Mouse (Mus musculus) kidney, postnatal 14 days (tissue): ENCODE data around the gene 1110002E22Rik.

Source experiments
- DNase-seq: peaks from one replicate; pipeline ENCODE4 v3.0.0; 2022; ENCODE audit warnings: mixed read lengths

1110002E22Rik gene

DNA sequence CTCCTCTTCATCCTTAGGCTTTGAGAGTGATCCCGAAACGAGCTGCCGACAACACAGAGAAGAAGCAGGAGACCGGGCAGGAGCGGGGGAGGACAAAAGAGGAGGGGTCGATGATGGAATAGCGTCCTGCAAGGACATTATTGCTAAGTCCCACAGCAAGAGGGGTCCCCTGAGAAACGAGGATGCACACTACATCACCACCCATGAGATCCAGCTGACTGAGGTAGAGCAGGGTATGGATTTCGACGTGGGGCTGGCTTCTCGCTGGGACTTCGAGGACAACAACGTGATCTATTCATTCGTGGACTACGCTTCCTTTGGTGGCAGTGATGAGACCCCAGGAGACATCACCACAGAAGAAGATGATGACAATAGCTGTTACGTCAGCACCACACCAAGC, 1.1 kb downstream of the 1110002E22Rik start:
- no peak for DNase-seq

DNA sequence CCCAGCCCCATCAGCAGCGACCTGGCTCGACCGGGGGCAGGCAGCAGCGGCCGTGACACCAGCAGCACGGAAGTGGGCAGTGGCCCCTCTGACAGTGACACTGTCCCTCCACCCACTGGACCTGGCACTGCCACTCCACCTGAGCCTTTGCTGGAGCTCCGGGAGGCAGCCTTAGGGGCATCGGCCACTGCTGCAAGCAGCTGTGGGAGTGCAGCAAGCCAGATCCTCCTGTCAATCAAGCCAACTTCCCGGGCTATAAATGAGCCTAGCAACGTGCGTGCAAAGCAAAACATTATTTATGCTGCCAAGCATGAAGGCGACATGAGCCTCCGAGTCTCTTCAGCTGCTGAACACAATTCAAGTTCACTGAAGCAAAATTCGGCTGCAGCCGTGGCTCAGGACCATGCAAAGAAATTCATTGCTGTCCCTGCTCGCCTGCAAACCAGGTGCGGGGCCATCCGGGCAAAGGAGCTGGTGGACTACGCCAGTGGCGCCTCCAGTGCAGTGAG, 1.6 kb downstream of the 1110002E22Rik start:
- peak; percentile 25 for DNase-seq

GRCm38 (mm10) chr3:138067288-138067687, 2.4 kb downstream of the 1110002E22Rik start, which contains the start of gene Gm5105:
TSS of gene Gm5105 (minus strand) at chr3:138067388.
- DNase-seq: no peak

DNA sequence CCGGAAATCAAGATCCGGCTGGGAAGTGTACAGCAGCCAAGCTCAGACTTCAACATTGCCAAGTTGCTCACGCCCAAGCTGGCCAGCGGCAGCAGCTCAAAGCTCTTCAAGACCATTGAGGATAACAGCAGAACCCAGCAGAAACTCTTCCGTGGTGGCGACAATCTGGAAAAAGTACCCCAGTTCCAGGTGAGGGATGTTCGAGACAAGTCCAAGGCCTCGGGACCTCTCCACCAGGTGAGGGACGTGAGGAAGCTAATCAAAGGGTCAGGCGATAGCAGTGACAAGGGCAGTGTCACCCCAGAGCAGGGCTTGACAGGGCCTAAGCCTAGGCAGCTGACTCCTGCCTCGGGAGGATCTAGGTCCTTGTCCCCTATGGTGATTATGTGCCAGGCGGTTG, 3.3 kb downstream of the 1110002E22Rik start:
- no peak for DNase-seq

DNA sequence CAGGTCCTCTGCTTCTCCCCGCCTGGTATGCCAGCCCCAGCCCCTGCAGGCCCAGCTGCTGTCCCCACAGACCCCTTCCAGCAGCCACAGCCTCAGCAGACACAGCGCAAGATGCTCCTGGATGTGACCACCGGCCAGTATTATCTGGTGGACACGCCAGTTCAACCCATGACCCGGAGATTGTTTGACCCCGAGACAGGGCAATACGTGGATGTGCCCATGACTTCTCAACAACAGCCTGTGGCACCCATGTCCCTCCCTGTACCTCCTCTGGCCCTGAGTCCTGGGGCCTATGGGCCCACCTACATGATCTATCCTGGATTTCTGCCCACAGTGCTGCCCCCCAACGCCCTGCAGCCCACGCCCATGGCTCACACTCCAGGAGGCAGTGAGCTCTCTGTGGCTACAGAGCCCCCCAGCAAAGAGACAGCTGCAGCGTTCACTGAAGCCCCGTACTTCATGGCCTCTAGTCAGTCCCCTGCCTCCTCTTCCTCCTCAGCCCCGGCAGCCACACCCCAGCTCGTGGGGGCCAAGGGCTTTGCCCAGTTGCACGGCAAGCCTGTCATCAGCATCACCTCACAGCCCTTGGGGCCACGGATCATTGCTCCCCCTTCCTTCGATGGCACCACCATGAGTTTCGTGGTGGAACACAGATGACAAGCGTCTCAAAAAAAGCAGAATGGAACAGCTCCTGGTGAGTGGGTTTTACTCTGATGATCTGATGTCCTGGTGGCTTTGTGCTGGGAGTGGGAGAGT, 5.1 kb downstream of the 1110002E22Rik start:
- DNase-seq: no peak

DNA sequence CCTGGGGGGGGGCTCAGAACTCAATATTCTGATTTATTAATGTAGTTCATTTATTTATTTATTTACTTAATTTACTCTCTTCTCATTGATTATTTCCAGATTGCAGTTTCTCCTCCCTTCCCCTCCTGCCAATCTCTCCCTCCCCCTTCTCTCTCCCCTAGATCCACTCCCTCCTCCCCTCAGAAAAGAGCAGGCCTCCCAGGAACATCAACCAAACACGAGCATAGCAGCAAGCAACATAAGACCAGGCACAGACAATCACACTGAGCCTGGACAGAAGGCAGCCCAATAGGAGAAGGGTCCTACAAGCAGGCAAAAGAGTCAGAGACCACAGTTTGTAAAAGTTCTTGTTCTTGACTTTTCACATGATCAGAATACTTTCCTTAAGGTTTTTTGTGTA, 6.2 kb downstream of the 1110002E22Rik start:
- no peak for DNase-seq

DNA sequence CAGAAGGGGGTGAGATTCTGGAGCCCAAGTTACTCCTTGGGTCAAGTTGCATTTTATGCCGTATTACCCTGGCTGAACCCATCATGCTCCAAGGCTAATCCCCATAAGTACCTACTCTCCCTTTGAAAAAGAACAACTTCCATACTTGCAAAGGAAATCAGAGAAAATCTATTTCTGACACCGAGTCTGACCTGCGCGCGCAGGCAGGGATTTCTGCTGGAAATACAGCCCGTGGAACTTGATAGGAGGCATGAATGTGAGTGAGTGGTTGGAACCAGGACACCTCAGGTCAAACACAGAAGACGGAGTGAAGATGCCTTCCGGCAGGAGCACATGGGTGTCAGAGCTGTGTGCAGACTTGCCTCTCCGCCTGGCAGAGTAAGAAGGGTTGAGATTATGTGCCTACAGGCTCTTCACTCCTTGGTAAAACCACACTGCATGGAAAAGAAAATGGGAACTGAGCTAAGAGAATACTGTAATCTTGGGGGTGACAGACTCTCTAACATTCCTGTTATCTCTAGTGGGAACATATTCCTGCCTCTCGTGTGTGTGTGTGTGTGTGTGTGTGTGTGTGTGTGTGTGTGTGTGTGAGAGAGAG, 6.7 kb downstream of the 1110002E22Rik start:
- no peak for DNase-seq

DNA sequence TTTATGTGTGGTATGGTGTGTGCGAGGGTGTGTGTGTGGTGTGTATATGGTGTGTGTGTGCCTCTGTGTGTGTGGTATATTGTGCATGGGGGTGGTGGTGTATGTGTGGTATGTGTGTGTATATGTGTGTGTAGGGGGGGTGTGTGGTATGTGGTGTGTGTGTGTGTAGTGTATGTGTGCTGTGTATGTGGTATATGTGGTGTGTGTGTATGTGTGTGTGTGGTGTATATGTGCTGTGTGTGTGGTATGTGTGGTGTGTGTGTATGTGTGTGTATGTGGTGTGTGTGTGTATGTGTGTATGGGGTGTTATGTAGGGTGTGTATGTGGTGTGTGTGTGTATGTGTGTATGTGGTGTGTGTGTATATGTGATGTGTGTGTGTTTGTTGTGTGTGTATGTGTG, 9.4 kb downstream of the 1110002E22Rik start:
- DNase-seq: no peak

- no peak for DNase-seq
Observed at GRCm38 (mm10) chr3:138075209-138075608, 10.4 kb downstream of the 1110002E22Rik start.

DNA sequence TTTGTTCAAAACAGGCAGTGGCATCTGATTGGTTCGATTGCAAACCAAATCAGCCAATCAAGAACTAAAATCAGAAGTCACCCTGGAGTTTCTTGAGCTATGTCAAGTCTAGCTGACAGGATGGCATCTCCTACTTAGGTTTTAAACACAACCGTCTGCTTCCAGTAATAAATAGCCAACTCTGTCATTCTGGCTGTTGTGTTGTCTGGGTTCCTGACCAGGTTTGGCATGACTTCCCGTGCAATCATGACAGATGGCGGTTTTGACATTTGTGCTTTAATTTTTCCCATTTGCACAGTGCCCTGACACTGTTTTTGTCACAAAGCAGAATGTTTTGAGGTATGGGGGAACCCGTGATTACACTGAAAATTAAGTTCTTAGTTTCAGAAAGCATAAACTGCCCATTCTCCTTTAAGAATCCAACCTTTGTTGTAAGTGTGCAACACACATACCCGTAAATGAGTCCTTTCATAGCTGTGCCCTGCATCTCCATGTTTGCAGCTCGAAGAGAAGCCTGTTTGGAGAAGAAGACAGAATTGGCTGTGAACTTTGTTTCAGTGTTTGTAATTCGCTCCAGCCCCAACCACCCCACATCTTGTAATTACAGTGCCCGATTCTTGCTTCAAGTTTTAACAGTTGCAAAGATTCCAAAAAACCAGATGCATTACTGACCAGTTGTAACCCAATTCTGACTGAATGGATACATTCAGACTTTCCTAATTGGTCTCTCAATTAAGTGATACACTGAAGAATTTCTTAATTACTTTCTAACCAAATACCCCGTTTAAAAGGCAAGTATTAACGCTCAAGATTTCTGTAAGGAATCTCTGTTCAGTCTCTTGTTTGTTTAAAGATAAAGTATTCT, 12.9 kb downstream of the 1110002E22Rik start:
- no peak for DNase-seq

- DNase-seq: no peak
Observed at GRCm38 (mm10) chr3:138078701-138079100, 13.8 kb downstream of the 1110002E22Rik start.

DNA sequence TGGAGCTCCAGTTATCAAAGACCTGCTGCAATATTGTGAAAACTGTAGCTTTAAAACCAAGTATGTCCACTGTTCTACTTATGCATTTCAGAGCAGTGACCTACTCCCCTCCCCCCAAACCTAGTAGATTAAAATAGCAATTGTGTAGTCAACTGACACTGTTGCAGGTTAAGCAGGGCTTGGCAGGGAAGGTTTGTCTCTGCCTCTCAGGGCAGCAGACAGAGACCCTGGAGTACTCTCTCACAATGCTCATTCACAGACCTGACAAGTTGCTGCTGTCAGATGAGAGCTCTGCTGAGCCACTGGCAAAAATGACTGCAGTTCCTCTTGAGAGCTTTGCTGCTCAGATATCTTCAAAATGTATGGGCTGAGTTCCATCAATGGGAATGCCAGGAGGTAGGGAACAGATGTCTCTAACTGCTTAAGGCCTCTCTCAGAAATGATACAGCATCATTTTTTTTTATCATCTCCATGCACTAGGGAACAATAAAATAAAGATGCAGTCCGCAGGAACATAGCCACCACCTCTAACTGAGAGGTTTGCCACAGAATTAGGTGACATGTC, 18.3 kb downstream of the 1110002E22Rik start:
- DNase-seq: no peak

DNA sequence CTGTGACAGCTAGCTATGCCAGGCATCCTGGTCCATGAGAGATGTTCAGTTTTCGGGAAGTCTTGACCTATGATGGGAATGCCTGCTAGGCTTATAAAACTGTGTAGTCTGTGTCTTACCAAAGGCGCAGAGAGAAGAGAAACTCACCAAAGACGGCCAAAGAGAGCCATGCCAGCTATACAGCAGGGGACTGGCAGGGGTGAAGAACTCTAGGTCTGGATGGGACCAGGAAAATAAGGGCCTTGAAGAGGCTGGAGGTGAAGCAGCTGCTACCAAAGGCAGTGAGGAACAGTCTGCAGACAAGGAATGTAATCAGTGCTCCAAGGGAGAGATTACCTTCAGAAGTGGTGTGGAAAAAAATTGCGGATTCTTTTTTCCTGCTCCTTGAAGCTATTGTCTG, 19.0 kb downstream of the 1110002E22Rik start:
- no peak for DNase-seq

DNA sequence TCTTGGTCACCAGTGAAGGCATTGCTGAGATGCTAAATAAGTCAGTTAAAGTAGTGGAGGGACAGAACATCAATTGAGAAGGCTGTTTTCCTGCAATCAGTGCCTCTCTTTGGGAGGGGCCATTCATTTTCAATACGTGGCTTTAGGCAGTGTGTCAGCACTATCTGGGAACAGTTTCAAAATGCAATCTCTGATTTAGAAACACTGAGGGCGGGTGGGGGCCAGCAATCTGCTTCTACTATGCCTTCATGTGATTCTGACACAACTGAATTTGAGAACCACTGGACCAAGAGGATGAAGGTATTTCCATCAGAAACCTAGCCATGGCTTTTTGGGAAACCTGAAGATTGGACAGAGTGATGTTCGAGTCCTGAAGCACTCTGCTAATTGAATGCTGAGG, 30.4 kb downstream of the 1110002E22Rik start:
- no peak for DNase-seq

GRCm38 (mm10) chr3:138095718-138096117, 30.9 kb downstream of the 1110002E22Rik start:
- DNase-seq: peak; percentile 40

- no peak for DNase-seq
Observed at GRCm38 (mm10) chr3:138096263-138097028, 31.6 kb downstream of the 1110002E22Rik start.

DNA sequence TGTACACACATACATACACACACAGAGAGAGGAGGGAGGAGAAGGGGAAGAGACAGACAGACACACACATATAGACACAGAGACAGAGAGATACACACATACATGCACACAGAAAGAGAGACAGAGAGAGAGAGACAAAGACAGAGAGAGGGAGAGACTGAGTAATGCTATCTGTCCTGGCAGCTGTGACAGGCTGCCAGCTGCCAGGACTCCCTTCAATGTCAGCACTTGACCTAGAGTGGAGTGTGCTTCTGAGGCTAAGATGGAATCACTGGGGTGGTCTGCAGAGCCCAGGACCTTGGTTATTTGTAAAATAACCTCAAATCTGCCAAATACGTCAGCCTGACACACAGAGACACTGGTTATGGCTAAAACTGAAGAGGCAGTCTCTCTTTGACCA, 32.9 kb downstream of the 1110002E22Rik start:
- no peak for DNase-seq

DNA sequence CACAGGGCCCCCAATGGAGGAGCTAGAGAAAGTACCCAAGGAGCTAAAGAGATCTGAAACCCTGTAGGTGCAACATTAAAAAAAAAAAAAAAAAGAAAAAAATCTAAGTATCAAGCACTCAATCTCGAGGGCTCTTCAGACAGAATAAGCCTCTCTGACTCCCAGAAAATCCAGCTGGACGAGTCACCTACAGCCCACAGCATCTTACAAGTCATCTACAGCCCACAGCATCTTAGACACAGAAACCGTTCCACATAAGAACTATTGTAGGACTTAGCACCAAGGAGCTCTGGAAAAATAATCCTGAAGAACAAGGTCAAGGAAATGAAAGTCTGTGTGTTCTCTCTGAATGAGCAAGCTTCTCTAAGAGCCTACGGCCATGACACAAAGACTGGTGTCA, 37.1 kb downstream of the 1110002E22Rik start:
- no peak for DNase-seq

- no peak for DNase-seq
Observed at GRCm38 (mm10) chr3:138103690-138104089, 38.8 kb downstream of the 1110002E22Rik start.

DNA sequence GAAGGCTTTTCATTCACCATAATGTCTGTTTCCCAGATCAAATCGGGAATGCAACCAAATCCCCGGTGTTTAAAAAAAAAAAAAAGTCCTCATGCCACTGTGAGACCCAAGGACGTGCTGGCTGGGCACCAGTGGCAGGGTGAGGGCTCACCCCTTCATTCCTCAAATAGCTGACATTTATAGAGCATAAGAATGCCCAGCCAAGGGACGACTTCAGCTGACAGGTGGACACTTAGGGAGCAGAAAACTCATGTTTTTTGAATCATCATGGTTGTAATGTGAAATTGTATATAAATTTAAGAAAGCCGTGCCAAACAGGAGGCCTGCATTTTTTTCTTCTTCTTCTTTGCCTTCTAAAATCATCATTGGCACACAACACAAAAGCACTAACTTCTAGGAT, 40.2 kb downstream of the 1110002E22Rik start:
- DNase-seq: no peak

GRCm38 (mm10) chr3:138106887-138107286, 42.0 kb downstream of the 1110002E22Rik start:
- no peak for DNase-seq
